Mouse (Mus musculus): ENCODE results near the gene Snx6.
"Not testable (repeated sequence)": the region's sequence is repeated elsewhere in the genome, so short reads cannot be mapped to it uniquely, and the experiment has no call there.

Gene Snx6

DNA sequence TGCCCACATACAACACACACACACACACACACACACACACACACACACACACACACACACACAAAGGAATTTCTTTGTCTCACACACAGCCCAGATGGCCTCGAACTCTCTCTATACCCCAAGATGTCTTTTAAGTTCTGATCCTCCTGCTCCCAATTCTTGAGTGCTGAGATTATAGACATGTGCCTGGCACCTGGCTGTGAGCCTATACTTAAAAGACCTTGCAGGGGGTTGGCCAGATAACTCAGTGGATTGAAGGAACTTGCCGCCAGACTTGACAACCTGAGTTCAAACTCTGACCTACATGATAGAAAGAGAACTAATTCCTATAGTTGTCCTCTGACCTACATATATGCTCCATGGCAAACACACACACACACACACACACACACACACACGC lies 8.0 kb upstream of the Snx6 start:
- no peak for DNase-seq (ENCODE audit: extremely low spot score)

DNA sequence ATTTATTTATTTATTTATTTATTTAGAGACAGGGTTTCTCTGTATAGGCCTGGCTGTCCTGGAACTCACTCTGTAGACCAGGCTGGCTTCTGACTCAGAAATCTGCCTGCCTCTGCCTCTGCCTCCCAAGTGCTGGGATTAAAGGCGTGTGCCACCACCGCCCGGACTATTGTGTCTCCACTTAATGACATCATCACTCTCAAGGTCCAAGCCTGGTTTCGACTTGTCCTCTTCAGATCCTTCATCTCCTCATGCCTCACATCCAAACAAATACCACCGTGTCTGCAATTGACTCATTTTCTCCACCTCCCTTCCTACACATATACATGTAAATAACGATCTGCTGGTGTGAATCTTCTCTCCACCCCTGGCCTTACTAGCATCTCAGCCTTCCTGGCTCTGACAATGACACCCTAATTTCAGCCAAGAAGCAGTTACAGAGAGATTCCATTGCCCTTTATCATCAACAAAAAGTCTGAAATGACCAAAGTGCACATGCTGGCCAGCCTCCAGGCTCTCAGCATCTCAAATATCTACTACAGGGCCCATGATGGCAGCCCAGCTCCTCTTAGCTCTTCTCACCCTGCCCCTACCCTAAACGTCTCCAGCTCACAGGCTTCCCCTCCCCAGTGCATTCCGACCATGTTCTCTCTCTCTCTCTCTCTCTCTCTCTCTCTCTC lies 1.2 kb upstream of the Snx6 start:
- DNase-seq (ENCODE audit: extremely low spot score), result no peak

DNA sequence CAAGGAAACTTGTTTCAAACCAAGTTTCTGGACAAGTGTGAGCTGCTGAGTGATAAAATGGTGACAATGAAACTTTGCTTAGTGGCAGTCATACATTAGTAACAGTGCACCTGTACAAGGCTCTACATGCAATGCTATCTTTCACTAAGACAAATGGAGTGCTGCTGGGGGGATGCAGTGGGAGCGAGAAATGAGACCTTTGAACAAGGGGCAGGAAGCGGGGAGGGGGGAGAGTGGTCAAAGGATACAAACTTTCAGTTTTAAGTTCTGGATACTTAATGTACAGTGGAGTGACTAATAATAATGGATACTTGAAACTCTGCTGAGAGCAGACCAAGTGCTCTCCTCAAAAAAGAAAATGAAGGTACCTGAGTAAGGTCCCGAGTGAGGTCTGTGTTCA lies 1.1 kb downstream of the Snx6 start:
- no peak for DNase-seq (ENCODE audit: extremely low spot score)

DNA sequence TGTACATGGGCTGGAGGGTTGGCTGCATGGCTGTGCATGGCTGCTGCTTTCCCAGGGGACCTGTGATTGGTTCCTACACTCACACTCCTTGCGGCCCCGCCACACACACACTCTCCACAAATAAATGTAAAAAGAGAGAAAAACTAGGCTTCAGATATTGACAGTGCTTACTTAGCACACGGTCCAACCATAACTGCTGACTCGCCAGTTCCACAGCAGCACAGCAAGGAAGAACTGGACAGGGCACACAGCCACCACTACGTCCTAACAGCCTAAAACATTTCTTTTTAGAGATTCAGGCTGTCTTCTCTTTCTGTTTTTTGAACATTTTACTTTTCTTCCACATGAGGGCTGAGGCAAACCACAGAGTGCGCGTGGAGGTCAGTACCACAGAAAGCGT lies 4.0 kb downstream of the Snx6 start:
- no peak for DNase-seq (ENCODE audit: extremely low spot score)

DNA sequence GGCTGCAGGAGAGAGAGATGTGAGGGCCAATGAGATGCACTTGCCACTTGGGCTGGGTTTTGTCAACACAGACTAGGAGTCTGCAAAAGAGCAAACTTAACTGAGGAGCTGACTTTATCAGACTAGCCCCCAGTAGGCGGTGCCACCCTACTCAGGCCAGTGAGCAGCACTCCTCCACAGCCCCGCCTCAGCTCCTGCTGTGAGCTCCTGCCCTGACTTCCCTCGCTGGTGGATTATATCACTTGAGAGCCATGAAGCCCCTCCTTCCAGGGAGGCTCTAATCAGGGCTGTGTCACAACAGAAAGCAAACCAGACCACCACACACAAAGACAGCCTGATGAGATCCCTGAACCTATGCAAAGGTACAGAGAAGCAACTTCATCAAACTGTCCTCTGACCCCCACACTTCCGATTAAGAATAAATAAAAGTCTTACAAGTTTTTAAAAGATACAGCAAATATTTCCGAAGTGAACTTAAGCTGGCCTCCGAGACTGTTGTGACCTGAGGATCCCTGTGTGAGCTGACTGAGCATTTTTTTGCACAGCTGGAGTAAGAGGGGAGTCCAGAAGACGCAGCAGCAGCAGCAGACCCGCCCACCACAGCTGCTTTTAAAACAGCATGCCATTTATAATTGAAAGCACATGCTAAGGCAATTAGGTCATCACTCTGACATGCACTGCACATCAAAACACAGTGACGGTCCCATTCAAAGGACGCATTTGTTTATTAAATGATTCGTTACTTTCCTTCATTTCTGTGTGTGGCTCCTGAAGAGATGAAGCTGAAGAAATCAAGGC lies 6.0 kb downstream of the Snx6 start:
- peak; percentile 49 for DNase-seq (ENCODE audit: extremely low spot score)

DNA sequence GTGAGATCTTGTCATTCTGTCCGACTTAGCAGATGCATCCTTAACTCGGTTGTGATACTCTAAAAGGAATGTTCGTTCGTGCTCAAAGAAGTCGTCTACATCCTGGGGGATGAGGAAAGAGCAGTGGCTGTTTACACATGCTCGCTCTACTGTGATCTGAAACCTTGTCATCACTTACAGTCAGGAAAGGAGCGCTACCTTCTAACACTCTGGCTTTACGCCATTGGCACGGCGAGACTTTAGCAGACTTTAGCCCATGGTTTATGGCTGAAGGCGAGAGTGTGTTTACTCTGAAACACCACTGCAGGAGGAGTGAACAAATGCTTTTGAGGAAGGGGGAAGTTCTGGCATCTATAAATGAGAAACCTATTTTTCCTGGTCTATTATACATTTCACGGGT lies 31.9 kb downstream of the Snx6 start:
- no peak for DNase-seq (ENCODE audit: extremely low spot score)

DNA sequence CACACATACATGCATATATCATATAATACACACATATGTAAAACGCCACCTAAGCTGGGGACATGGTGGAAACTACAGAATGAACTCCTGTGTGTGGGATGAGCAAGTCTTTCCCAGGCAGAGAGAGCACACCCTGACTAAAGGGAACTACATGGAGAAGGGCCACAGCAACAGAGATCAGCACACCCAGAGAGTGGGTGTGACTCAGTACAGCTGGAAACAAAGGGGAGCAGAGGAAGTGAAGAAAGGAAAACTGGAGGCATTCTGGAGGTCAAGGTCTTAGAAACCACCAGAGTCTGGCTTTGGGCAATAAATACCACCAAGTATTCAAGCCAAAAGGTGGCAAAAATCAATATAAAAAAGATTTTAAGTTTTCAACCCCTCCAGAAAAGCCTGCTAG lies 34.8 kb downstream of the Snx6 start:
- DNase-seq (ENCODE audit: extremely low spot score), result no peak

DNA sequence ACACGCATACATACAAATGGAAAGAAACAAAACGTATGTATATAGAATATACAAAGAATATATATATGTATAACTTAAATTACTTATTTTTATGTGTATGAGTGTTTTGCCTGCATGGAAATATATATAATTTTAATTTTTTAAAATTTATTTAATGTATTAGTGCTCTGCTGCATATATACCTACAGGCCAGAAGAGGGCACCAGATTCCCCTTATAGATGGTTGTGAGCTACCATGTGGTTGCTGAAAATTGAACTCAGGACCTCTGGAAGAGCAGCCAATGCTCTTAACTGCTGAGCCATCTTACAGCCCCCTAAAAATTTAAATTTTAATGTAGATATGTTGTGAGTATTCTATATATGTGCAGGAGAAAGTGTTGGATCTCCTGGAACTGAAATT lies 36.7 kb downstream of the Snx6 start:
- no peak for DNase-seq (ENCODE audit: extremely low spot score)

DNA sequence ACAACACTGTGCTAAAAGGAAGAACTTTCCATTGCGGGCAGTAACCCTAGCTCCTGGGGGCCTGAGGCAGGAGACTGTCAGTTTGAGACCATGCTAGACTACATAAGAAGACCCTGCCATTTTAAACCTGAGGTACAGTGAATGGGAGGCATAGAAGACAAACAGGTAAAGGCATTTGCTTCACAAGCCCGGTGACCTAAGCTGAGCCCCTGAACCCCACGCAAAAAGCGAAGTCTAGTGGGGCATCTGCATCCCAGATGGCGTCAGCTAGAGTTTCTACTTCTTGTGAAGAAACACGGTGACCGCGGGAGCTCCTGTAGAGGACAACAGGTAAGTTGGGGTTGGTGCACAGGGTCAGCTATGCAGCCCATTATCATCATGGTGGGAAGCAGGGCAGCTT lies 46.9 kb downstream of the Snx6 start:
- DNase-seq (ENCODE audit: extremely low spot score), result no peak

DNA sequence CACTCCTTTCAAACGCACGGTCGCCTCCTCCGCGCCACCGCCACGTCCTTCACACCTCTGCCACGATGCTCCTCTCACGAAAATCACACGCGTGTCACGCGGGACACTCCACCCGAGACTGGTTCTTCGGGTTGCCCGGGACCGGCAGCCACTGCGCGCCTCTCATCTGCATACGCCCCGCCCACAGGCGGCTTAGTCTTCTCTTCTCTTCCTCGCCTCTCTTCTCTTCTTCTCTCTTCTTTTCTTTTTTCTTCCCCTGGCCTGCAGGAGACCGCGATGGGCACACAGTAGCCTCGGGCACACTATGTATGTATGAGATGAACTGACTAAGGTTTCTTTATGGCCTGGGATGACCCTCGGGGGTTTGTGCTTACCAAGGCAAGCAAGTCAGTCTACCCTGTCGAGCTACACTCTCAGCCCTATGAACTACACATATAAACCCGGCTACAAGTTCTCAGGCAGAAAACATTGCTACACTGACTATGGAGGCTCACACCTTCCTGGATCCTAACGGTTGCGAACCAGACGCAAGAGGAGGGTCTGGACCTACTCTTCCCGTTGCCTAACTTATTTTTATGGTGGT lies 56.8 kb downstream of the Snx6 start:
- not testable (repeated sequence) for DNase-seq (ENCODE audit: extremely low spot score)

DNA sequence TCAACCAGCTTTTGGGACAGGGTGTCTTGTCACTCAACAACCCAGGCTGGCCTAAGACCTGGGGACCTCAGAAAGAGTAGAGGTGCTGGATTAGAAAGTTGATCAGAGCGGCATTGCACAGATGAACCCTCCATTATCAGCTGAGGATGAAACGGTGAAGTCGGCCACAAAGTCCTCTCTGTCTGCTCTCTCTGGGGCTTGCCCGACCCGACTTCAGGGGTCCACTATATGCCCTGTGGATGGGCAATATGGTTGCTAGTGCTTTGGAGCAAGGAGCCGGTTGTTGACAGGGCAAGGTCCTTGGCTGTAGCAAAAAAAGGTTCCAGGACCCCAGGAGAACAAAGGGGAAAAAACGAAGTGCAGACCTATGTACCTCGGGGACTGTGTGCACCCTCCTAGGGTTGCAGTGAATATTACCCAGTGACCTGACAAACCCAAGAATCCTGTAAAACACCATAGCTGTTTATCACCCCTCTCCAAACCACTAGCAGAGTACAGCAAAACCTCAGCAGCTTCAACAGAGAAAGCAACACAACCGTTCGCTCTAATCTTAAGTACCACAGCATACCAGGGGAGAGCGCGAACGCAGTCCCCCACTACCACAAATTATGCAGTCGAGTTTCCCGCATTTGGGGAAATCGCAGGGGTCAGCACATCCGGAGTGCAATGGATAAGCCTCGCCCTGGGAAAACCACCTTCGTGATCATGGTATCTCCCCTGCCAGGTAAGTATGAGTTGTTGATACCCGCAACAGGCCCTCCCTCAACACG lies 57.4 kb downstream of the Snx6 start:
- not testable (repeated sequence) for DNase-seq (ENCODE audit: extremely low spot score)

DNA sequence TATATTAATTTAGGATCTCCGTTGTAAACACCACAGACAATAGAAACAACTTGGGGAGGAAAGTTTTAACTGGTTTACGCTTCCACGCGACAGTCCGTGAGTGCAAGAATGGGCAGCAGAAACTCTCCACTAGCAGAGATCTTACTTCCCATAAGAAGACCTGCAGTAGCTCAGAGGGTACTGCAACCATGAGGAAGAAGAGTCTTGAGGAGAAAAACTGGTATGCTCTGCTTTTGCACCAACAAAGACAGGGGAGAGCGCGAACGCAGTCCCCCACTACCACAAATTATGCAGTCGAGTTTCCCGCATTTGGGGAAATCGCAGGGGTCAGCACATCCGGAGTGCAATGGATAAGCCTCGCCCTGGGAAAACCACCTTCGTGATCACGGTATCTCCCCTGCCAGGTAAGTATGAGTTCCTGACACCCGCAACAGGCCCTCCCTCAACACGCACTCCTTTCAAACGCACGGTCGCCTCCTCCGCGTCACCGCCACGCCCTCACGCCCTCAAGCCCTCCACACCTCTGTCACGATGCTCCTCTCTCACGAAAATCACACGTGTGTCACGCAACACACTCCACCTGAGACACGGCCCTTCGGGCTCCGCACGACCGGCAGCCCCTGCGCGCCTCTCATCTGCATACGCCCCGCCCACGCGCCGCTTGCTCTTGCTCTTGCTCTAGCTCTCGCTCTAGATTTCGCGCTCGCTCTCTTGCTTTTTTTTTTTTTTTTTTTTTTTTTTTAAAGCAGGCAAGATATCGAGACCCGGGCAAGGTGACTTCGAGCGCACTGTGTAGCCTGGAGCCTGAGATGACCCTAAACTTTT lies 61.0 kb downstream of the Snx6 start:
- DNase-seq (ENCODE audit: extremely low spot score), result not testable (repeated sequence)

DNA sequence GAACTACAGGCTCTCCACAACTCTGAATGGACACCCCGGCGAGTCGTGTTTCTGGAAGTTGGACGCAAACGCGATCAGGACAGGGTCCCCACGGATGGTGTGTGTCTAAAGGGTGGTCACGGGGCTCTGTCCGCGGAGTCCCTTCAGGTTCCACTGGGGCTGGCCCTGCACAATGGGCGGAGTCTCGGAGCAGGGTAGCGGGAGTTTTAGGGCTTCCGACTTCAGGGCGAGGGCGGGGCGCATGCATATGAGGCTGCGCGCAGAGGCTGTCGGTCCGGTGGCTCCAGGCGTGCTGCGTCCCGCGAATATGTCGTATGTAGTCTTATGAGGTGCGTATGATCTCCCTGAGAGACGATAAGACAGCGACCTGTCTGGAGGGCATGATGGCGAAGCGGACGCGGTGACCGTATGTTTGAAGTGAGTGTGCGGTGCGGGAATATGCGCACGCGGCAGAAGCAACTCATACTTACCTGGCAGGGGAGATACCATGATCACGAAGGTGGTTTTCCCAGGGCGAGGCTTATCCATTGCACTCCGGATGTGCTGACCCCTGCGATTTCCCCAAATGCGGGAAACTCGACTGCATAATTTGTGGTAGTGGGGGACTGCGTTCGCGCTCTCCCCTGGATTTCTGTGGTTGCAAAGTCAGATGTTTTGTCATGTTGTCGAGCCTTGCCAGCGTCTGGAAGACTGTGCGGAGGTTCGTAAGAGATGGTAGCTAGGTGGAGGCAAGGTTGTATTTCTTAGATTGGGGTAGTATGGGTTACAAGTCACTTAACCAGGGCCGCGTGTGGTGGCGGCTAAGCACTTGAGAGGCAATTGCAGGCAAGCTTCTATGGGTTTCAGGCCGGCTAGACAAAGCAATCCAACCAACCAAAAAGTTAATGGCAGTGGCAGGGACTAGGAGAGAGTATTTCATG lies 66.1 kb downstream of the Snx6 start:
- DNase-seq (ENCODE audit: extremely low spot score), result not testable (repeated sequence)

DNA sequence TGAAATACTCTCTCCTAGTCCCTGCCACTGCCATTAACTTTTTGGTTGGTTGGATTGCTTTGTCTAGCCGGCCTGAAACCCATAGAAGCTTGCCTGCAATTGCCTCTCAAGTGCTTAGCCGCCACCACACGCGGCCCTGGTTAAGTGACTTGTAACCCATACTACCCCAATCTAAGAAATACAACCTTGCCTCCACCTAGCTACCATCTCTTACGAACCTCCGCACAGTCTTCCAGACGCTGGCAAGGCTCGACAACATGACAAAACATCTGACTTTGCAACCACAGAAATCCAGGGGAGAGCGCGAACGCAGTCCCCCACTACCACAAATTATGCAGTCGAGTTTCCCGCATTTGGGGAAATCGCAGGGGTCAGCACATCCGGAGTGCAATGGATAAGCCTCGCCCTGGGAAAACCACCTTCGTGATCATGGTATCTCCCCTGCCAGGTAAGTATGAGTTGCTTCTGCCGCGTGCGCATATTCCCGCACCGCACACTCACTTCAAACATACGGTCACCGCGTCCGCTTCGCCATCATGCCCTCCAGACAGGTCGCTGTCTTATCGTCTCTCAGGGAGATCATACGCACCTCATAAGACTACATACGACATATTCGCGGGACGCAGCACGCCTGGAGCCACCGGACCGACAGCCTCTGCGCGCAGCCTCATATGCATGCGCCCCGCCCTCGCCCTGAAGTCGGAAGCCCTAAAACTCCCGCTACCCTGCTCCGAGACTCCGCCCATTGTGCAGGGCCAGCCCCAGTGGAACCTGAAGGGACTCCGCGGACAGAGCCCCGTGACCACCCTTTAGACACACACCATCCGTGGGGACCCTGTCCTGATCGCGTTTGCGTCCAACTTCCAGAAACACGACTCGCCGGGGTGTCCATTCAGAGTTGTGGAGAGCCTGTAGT lies 76.4 kb downstream of the Snx6 start:
- DNase-seq (ENCODE audit: extremely low spot score), result not testable (repeated sequence)

DNA sequence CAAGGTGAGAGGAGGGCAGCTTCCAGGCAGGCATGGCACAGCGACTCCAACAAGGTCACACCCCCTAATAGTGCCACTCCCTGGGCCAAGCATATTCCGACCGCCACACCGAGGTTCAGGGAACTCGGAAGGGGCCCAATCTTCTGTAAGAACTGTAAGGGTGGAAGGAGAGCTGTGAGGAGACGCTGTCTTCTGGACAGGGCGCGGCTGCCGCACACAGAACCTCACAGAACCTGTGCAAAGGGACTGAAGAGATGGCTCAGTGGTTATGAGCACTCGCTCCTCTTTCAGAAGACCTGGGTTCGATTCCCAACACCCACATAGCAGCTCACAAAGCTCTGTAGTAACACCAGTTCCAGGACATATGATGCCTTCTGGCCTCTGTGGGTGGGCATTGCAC lies 78.0 kb downstream of the Snx6 start:
- not testable (repeated sequence) for DNase-seq (ENCODE audit: extremely low spot score)

DNA sequence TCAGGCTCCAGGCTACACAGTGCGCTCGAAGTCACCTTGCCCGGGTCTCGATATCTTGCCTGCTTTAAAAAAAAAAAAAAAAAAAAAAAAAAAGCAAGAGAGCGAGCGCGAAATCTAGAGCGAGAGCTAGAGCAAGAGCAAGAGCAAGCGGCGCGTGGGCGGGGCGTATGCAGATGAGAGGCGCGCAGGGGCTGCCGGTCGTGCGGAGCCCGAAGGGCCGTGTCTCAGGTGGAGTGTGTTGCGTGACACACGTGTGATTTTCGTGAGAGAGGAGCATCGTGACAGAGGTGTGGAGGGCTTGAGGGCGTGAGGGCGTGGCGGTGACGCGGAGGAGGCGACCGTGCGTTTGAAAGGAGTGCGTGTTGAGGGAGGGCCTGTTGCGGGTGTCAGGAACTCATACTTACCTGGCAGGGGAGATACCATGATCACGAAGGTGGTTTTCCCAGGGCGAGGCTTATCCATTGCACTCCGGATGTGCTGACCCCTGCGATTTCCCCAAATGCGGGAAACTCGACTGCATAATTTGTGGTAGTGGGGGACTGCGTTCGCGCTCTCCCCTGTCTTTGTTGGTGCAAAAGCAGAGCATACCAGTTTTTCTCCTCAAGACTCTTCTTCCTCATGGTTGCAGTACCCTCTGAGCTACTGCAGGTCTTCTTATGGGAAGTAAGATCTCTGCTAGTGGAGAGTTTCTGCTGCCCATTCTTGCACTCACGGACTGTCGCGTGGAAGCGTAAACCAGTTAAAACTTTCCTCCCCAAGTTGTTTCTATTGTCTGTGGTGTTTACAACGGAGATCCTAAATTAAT lies 81.5 kb downstream of the Snx6 start:
- not testable (repeated sequence) for DNase-seq (ENCODE audit: extremely low spot score)

DNA sequence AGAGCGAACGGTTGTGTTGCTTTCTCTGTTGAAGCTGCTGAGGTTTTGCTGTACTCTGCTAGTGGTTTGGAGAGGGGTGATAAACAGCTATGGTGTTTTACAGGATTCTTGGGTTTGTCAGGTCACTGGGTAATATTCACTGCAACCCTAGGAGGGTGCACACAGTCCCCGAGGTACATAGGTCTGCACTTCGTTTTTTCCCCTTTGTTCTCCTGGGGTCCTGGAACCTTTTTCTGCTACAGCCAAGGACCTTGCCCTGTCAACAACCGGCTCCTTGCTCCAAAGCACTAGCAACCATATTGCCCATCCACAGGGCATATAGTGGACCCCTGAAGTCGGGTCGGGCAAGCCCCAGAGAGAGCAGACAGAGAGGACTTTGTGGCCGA lies 85.0 kb downstream of the Snx6 start:
- DNase-seq (ENCODE audit: extremely low spot score), result not testable (repeated sequence)
